25 mouse cellular contexts compared by ENCODE assay signal in the genomic region with DNA sequence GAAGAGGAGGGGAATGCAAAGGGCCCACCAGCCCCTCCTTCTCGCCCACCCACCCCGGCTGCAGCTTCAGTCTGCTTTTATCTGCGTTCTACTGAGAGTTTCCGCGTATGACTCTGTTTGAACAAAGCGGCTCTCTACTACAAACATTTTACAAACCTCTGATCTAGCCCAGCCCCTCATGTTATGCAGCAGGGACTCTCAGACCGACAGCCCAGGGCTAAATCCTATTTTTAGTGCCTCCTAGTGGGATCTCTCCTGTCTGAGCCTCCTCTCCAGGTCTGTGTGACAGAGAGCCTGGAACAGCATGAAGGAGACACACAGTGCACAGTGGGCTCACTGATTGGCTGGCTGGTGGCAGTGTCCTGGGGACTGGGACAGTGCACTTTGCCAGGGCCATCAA.
DNase-seq lines count a peak whose midpoint lies in the region; ATAC-seq and TF ChIP-seq lines count a peak whose summit lies in the region.
"Had no signal": no experiment of that assay in that cellular context is flagged by ENCODE, and none has a peak within 500 bp of the region (broad histone marks: within the 10 kb centered on the region; RNA-seq: fewer than 3 reads in every experiment).

No protein-coding gene starts in this region.

- no peaks in the 10 kb centered on the region for H3K9me3 ChIP-seq in liver, embryonic 12.5 days (replicated peaks)
- H3K9me3 ChIP-seq in midbrain, embryonic 14.5 days (ENCODE audit: control insufficient read depth, low read length): no peaks in the 10 kb centered on the region
- no peaks in the 10 kb centered on the region for H3K9me3 ChIP-seq in midbrain, postnatal 0 days (ENCODE audit: low read length)
- H3K9me3 ChIP-seq: embryonic facial prominence, embryonic 12.5 days; embryonic facial prominence, embryonic 15.5 days; heart, embryonic 12.5 days; heart, embryonic 15.5 days; hindbrain, embryonic 15.5 days had no signal

- no peaks in the 10 kb centered on the region for H3K4me1 ChIP-seq in liver, embryonic 12.5 days
- H3K4me1 ChIP-seq in midbrain, embryonic 14.5 days (ENCODE audit: control insufficient read depth, insufficient read depth, low read length): peaks cover 3% of the 10 kb centered on the region; the same call in 1 of the 2 replicates
- no peaks in the 10 kb centered on the region for H3K4me1 ChIP-seq in midbrain, postnatal 0 days (ENCODE audit: insufficient read depth, low read length)
- H3K4me1 ChIP-seq: embryonic facial prominence, embryonic 12.5 days; embryonic facial prominence, embryonic 15.5 days had no signal

- peak; percentile 13; the same call in 1 of the 2 replicates for ATAC-seq in liver, embryonic 12.5 days
- ATAC-seq in midbrain, embryonic 14.5 days (ENCODE audit: low FRiP score, low TSS enrichment): no peak
- peak; percentile 27; the same call in 1 of the 2 replicates for ATAC-seq in midbrain, postnatal 0 days (ENCODE audit: low FRiP score)
- ATAC-seq: CD4-positive, CD25-positive, alpha-beta regulatory T cell, adult 4 months; forebrain, embryonic 16.5 days had no signal

- TF ChIP-seq CTCF in midbrain, postnatal 0 days (IDR thresholded peaks at IDR 0.05): no peak

- WGBS in liver, embryonic 12.5 days (ENCODE audit: insufficient replicate concordance): 54% methylated on average over 7 of the region's 7 CpGs
- 53% methylated on average over 7 of the region's 7 CpGs for WGBS in midbrain, embryonic 14.5 days
- WGBS in midbrain, postnatal 0 days: 34% methylated on average over 7 of the region's 7 CpGs

- no peak for DNase-seq in liver
- DNase-seq in retina, postnatal 1 day: peak; percentile 12
- no peak for DNase-seq in retina, embryonic 14.5 days (ENCODE audit: low spot score)
- DNase-seq in midbrain, embryonic 14.5 days: peak; percentile 54
- no peak for DNase-seq in midbrain, postnatal 0 days (ENCODE audit: low spot score)
- no peak for DNase-seq in gastrocnemius, postnatal 10 days
- DNase-seq in adrenal gland, adult 8-10 months: no peak
- DNase-seq: adrenal gland, adult 2 months; adrenal gland, postnatal 25 days; cerebellum, adult 18-20 months; cerebellum, adult 9-10 months; cerebellum, postnatal 14 days; gastrocnemius, adult 2 months; gastrocnemius, postnatal 25 days; heart, adult 18-20 months; heart, postnatal 10 days; heart, postnatal 36 days had no signal

- H3K36me3 ChIP-seq in liver, embryonic 12.5 days: no peaks in the 10 kb centered on the region
- no peaks in the 10 kb centered on the region for H3K36me3 ChIP-seq in midbrain, embryonic 14.5 days (ENCODE audit: control insufficient read depth, insufficient read depth, low read length)
- H3K36me3 ChIP-seq in midbrain, postnatal 0 days (ENCODE audit: insufficient read depth, low read length): no peaks in the 10 kb centered on the region
- H3K36me3 ChIP-seq: embryonic facial prominence, embryonic 12.5 days; embryonic facial prominence, embryonic 15.5 days; heart, embryonic 12.5 days; heart, embryonic 15.5 days; hindbrain, embryonic 15.5 days had no signal

- H3K27ac ChIP-seq in liver, embryonic 12.5 days: no peak overlapping the region
- H3K27ac ChIP-seq in midbrain, embryonic 14.5 days (replicated peaks; ENCODE audit: low read depth, low read length): 0 out of 2 replicates have a peak overlapping the region, but pooled peaks have one; percentile 13
- H3K27ac ChIP-seq in midbrain, postnatal 0 days (ENCODE audit: low read depth, low read length): no peak overlapping the region
- H3K27ac ChIP-seq: embryonic facial prominence, embryonic 12.5 days; embryonic facial prominence, embryonic 15.5 days; gastrocnemius, adult 2 months; heart, embryonic 15.5 days; hindbrain, embryonic 15.5 days had no signal

- H3K27me3 ChIP-seq in liver, embryonic 12.5 days (replicated peaks): no peaks in the 10 kb centered on the region
- no peaks in the 10 kb centered on the region for H3K27me3 ChIP-seq in midbrain, embryonic 14.5 days (ENCODE audit: control insufficient read depth, insufficient read depth, low read length)
- no peaks in the 10 kb centered on the region for H3K27me3 ChIP-seq in midbrain, postnatal 0 days (ENCODE audit: insufficient read depth, low read length)
- H3K27me3 ChIP-seq: embryonic facial prominence, embryonic 12.5 days; embryonic facial prominence, embryonic 15.5 days; hindbrain, embryonic 15.5 days had no signal

- H3K4me3 ChIP-seq in liver, embryonic 12.5 days: no peak overlapping the region
- H3K4me3 ChIP-seq in midbrain, embryonic 14.5 days (replicated peaks; ENCODE audit: low read depth, low read length): no peak overlapping the region
- H3K4me3 ChIP-seq in midbrain, postnatal 0 days (ENCODE audit: low read depth, low read length): no peak overlapping the region
- H3K4me3 ChIP-seq: embryonic facial prominence, embryonic 12.5 days; embryonic facial prominence, embryonic 15.5 days; gastrocnemius, adult 2 months; heart, embryonic 12.5 days; heart, embryonic 15.5 days; hindbrain, embryonic 15.5 days had no signal

- no peak overlapping the region for H3K9ac ChIP-seq in liver, embryonic 12.5 days
- H3K9ac ChIP-seq in midbrain, embryonic 14.5 days (replicated peaks; ENCODE audit: low read length): no peak overlapping the region
- H3K9ac ChIP-seq in midbrain, postnatal 0 days (replicated peaks; ENCODE audit: low read length, poor library complexity, severe bottlenecking): 0 out of 2 replicates have a peak overlapping the region, but pooled peaks have one; percentile 13
- H3K9ac ChIP-seq: embryonic facial prominence, embryonic 12.5 days; embryonic facial prominence, embryonic 15.5 days; heart, embryonic 12.5 days; heart, embryonic 15.5 days; hindbrain, embryonic 15.5 days had no signal

- H3K4me2 ChIP-seq in liver, embryonic 12.5 days: no peak overlapping the region
- no peak overlapping the region for H3K4me2 ChIP-seq in midbrain, embryonic 14.5 days (ENCODE audit: low read length)
- no peak overlapping the region for H3K4me2 ChIP-seq in midbrain, postnatal 0 days (ENCODE audit: low read depth, low read length, poor library complexity, severe bottlenecking)
- H3K4me2 ChIP-seq: embryonic facial prominence, embryonic 12.5 days; embryonic facial prominence, embryonic 15.5 days; heart, embryonic 12.5 days; heart, embryonic 15.5 days; hindbrain, embryonic 15.5 days had no signal

Comparison
In these comparisons a context has a peak if more than half of its experiments do, and no peak if none do; other contexts are left out.
1. DNase-seq: peak in retina, postnatal 1 day (single experiment) and midbrain, embryonic 14.5 days (single experiment); none in liver (single experiment), retina, embryonic 14.5 days (single experiment), midbrain, postnatal 0 days (single experiment), gastrocnemius, postnatal 10 days (single experiment) and adrenal gland, adult 8-10 months (single experiment).